In genomic region chr10:61925691-61926090, GRCm38 (mm10) we compare ENCODE assay signal across 19 mouse cellular contexts. TPM values are rescaled to one million over a fixed set of nuclear protein-coding genes. Genes with fewer than 3 reads are reported as not detected.
"Had no signal": no experiment of that assay in that cellular context is flagged by ENCODE, and none has a peak within 500 bp of the region (broad histone marks: within the 10 kb centered on the region; RNA-seq: fewer than 3 reads in every experiment).

No protein-coding gene starts in this region.

- H3K4me3 ChIP-seq: midbrain, embryonic 10.5 days; midbrain, embryonic 12.5 days; myocyte; neural tube, embryonic 13.5 days; neural tube, embryonic 15.5 days had no signal

- H3K36me3 ChIP-seq: midbrain, embryonic 10.5 days; midbrain, embryonic 12.5 days; neural tube, embryonic 13.5 days; neural tube, embryonic 15.5 days had no signal

- DNase-seq: lung, embryonic 14.5 days; lung, postnatal 10 days; lung, postnatal 4 days; midbrain, embryonic 14.5 days; retina, postnatal 1 day; right cerebral cortex, adult 18-20 months; right cerebral cortex, postnatal 25 days; right cerebral cortex, postnatal 4 days; spleen, adult 18-20 months; thymus, adult 18-20 months; thymus, postnatal 14 days; thymus, postnatal 36 days had no signal

- H3K9me3 ChIP-seq: midbrain, embryonic 10.5 days; midbrain, embryonic 12.5 days; neural tube, embryonic 13.5 days; neural tube, embryonic 15.5 days had no signal

- H3K27ac ChIP-seq: midbrain, embryonic 10.5 days; midbrain, embryonic 12.5 days; neural tube, embryonic 13.5 days; neural tube, embryonic 15.5 days had no signal

- H3K9ac ChIP-seq: lung, embryonic 14.5 days; midbrain, embryonic 12.5 days; neural tube, embryonic 13.5 days; neural tube, embryonic 15.5 days had no signal

RNA-seq across cellular contexts. Expression of gene Col13a1, which starts 53.2 kb away (rescaled TPM):
- total RNA-seq: megakaryocyte, adult 5-6 weeks; megakaryocyte-erythroid progenitor cell, adult 5-6 weeks had no signal
